Mouse (Mus musculus) stomach, postnatal 0 days (tissue): ENCODE data around the gene Ngdn.

ENCODE experiments used
- CTCF ChIP-seq: IDR thresholded peaks from 2 replicates; pipeline ENCODE4 v1.5.1; 2016; ENCODE audit warnings: antibody characterized with exemption, low read depth, mild to moderate bottlenecking, moderate library complexity
- EP300 ChIP-seq: optimal IDR thresholded peaks from 2 replicates; pipeline ENCODE3; 2016; ENCODE audit warnings: antibody characterized with exemption

DNA sequence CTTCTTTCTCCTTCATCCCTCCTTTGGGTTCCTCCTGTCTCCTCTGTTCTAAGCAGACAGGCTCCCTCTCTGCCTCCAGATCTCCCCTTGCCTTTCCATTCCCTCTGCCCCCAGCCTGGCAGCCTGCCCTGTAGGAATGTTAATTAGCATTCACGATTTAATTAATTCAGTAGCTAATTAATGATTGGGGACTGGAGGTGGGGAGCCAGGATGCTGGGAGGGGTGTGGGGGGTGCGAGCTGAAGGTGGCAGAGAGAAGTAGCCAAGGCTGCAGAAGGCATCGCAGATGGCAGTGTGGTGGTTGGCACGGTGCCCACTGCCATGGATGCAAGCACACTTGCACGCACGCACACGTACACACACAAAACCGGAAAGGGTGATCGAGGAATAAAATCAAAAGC is 37.2 kb downstream of the Ngdn start:
- TF ChIP-seq EP300 = no peak
- TF ChIP-seq CTCF = no peak
